Mouse (Mus musculus) stomach, embryonic 14.5 days (tissue): ENCODE data around the gene Wee1. TPM values are rescaled to one million over a fixed set of nuclear protein-coding genes. Genes with fewer than 3 reads are reported as not detected.
A peak's percentile ranks its signal among the peaks of the same experiment; 100 is the strongest.

Experiments used
- ATAC-seq: fragments of 200-750 bp; cut with Nextera tagmentation; 2 replicates; pipeline ENCODE4 v1.8.0; 2017; ENCODE audit warnings: low read depth, moderate TSS enrichment; ENCODE audit not compliant: insufficient number of reproducible peaks, insufficient read depth, low FRiP score
- H3K27ac ChIP-seq: fragments of 300-500 bp; sonication (generic); 2 replicates; pipeline ENCODE4 v1.5.1; 2014; ENCODE audit warnings: mild to moderate bottlenecking, low read length, moderate library complexity, mixed read lengths
- H3K27me3 ChIP-seq: fragments of 300-500 bp; sonication (generic); 2 replicates; pipeline ENCODE4 v1.6.1; 2014; ENCODE audit warnings: low read length, control low read depth, mixed read lengths; ENCODE audit not compliant: control insufficient read depth, insufficient read depth
- H3K36me3 ChIP-seq: fragments of 300-500 bp; sonication (generic); 2 replicates; pipeline ENCODE4 v1.6.1; 2014; ENCODE audit warnings: mild to moderate bottlenecking, control low read depth, low read length, moderate library complexity, mixed read lengths; ENCODE audit not compliant: control insufficient read depth, insufficient read depth
- H3K4me1 ChIP-seq: fragments of 300-500 bp; sonication (generic); 2 replicates; pipeline ENCODE4 v1.6.1; 2014; ENCODE audit warnings: low read length, control low read depth, mixed read lengths; ENCODE audit not compliant: control insufficient read depth, insufficient read depth
- H3K4me2 ChIP-seq: fragments of 300-500 bp; sonication (generic); replicated peaks from 2 replicates; pipeline ENCODE4 v1.6.1; 2014; ENCODE audit warnings: low read depth, low read length, control low read depth
- H3K4me3 ChIP-seq: fragments of 300-500 bp; sonication (generic); 2 replicates; pipeline ENCODE4 v1.5.1; 2014; ENCODE audit warnings: low read depth, low read length, control low read depth
- H3K9ac ChIP-seq: fragments of 300-500 bp; sonication (generic); replicated peaks from 2 replicates; pipeline ENCODE4 v1.6.1; 2014; ENCODE audit warnings: low read depth, mild to moderate bottlenecking, control low read depth, low read length, moderate library complexity, mixed read lengths
- H3K9me3 ChIP-seq: fragments of 300-500 bp; sonication (generic); 2 replicates; pipeline ENCODE4 v1.6.1; 2016; ENCODE audit warnings: low read depth, low read length, control low read depth; ENCODE audit not compliant: control insufficient read depth
- WGBS: fragments of 180-500 bp; shearing (Covaris S2); extraction: QIAGEN DNeasy Blood & Tissue Kit; methylation state at CpG from one replicate; pipeline ENCODE4 v1.1.7; 2014; 5-methylcytosine and 5-hydroxymethylcytosine counted together
- polyA plus RNA-seq: library from polyadenylated mRNA; unstranded; fragments of >200 nt; fragmentation: Nextera tagmentation; extraction: Ambion mirVana; gene quantifications from 2 replicates; pipeline ENCODE4 v1.2.1, GENCODE M21; 2014

Gene Wee1
- 38.7 and 41.2 TPM in 2 replicates for polyA plus RNA-seq

GRCm38 (mm10) chr7:110121516-110122288, at the start of gene Wee1:
Wee1 (plus strand) TSS chr7:110122046.
- H3K4me2 ChIP-seq = peak within 1 kb of the TSS; percentile 63
- ATAC-seq = peak; percentile 98

GRCm38 (mm10) chr7:110078168-110078567, 43.7 kb upstream of the Wee1 start:
- no peaks in the 10 kb centered on the region for H3K9me3 ChIP-seq
- H3K36me3 ChIP-seq = peaks cover 76% of the 10 kb centered on the region
- 94% methylated on average over 5 of the region's 5 CpGs for WGBS
- H3K27ac ChIP-seq = no peak overlapping the region
- no peak overlapping the region for H3K9ac ChIP-seq
- no peak for ATAC-seq
- H3K4me3 ChIP-seq = no peak overlapping the region
- H3K27me3 ChIP-seq = no peaks in the 10 kb centered on the region
- H3K4me2 ChIP-seq = no peak overlapping the region
- H3K4me1 ChIP-seq = no peaks in the 10 kb centered on the region

More at GRCm38 (mm10) chr7:110121516-110122288, at the start of gene Wee1:
- H3K4me3 ChIP-seq = peak within 1 kb of the TSS; percentile 97
- peak within 1 kb of the TSS; percentile 95 for H3K27ac ChIP-seq
- 0 out of 2 replicates have a peak, but pooled peaks cover 5% of the 10 kb centered on the region for H3K36me3 ChIP-seq
- H3K4me1 ChIP-seq = 0 out of 2 replicates have a peak, but pooled peaks cover 6% of the 10 kb centered on the region
- H3K9me3 ChIP-seq = no peaks in the 10 kb centered on the region
- H3K9ac ChIP-seq = peak within 1 kb of the TSS; percentile 81
- no peaks in the 10 kb centered on the region for H3K27me3 ChIP-seq
- WGBS = under 1% methylated on average over 81 of the region's 81 CpGs

GRCm38 (mm10) chr7:110083386-110084165, 38.3 kb upstream of the Wee1 start:
- no peak overlapping the region for H3K9ac ChIP-seq
- no peak for ATAC-seq
- no peak overlapping the region for H3K4me3 ChIP-seq
- H3K9me3 ChIP-seq = no peaks in the 10 kb centered on the region
- no peak overlapping the region for H3K27ac ChIP-seq
- H3K27me3 ChIP-seq = no peaks in the 10 kb centered on the region
- H3K4me2 ChIP-seq = no peak overlapping the region
- no peaks in the 10 kb centered on the region for H3K4me1 ChIP-seq
- WGBS = 68% methylated on average over 13 of the region's 13 CpGs
- peaks cover 67% of the 10 kb centered on the region for H3K36me3 ChIP-seq

GRCm38 (mm10) chr7:110085217-110085616, 36.6 kb upstream of the Wee1 start:
- H3K9ac ChIP-seq = no peak overlapping the region
- H3K4me3 ChIP-seq = no peak overlapping the region
- peaks cover 58% of the 10 kb centered on the region for H3K36me3 ChIP-seq
- no peaks in the 10 kb centered on the region for H3K27me3 ChIP-seq
- no peak for ATAC-seq
- H3K4me1 ChIP-seq = no peaks in the 10 kb centered on the region
- H3K9me3 ChIP-seq = no peaks in the 10 kb centered on the region
- H3K27ac ChIP-seq = no peak overlapping the region
- H3K4me2 ChIP-seq = no peak overlapping the region

GRCm38 (mm10) chr7:110087914-110088313, 33.9 kb upstream of the Wee1 start:
- peaks cover 60% of the 10 kb centered on the region for H3K36me3 ChIP-seq
- peak overlapping the region; percentile 46; the same call in 1 of the 2 replicates for H3K27ac ChIP-seq
- no peak overlapping the region for H3K9ac ChIP-seq
- no peaks in the 10 kb centered on the region for H3K27me3 ChIP-seq
- H3K4me1 ChIP-seq = no peaks in the 10 kb centered on the region
- H3K4me2 ChIP-seq = 0 out of 2 replicates have a peak overlapping the region, but pooled peaks have one; percentile 4
- ATAC-seq = peak; percentile 94
- no peak overlapping the region for H3K4me3 ChIP-seq
- H3K9me3 ChIP-seq = no peaks in the 10 kb centered on the region
- 70% methylated on average over 4 of the region's 4 CpGs for WGBS

GRCm38 (mm10) chr7:110091670-110092069, 30.2 kb upstream of the Wee1 start:
- Histone ChIP-seq H3K4me3 (no peak overlapping the region), H3K4me1 (no peaks in the 10 kb centered on the region), H3K27ac (no peak overlapping the region), H3K36me3 (peaks cover 60% of the 10 kb centered on the region), H3K27me3 (no peaks in the 10 kb centered on the region), H3K4me2 (no peak overlapping the region), H3K9ac (no peak overlapping the region), H3K9me3 (no peaks in the 10 kb centered on the region)
- WGBS = 80% methylated on average over 7 of the region's 7 CpGs
- ATAC-seq = no peak

- Histone ChIP-seq H3K27ac (no peak overlapping the region), H3K4me1 (no peaks in the 10 kb centered on the region)
- WGBS = 78% methylated on average over 4 of the region's 4 CpGs
Observed at GRCm38 (mm10) chr7:110096332-110096731, 25.5 kb upstream of the Wee1 start.

GRCm38 (mm10) chr7:110097106-110097793, 24.6 kb upstream of the Wee1 start:
- Histone ChIP-seq H3K4me2 (no peak overlapping the region), H3K9me3 (no peaks in the 10 kb centered on the region), H3K27me3 (no peaks in the 10 kb centered on the region), H3K4me1 (no peaks in the 10 kb centered on the region), H3K36me3 (peaks cover 33% of the 10 kb centered on the region), H3K4me3 (no peak overlapping the region), H3K9ac (no peak overlapping the region), H3K27ac (peak overlapping the region; percentile 52; the same call in 1 of the 2 replicates)
- ATAC-seq = peak; percentile 89
- 46% methylated on average over 7 of the region's 7 CpGs for WGBS

More at GRCm38 (mm10) chr7:110096332-110096731, 25.5 kb upstream of the Wee1 start:
- peaks cover 42% of the 10 kb centered on the region for H3K36me3 ChIP-seq
- no peak for ATAC-seq
- no peaks in the 10 kb centered on the region for H3K9me3 ChIP-seq
- no peak overlapping the region for H3K4me2 ChIP-seq
- H3K9ac ChIP-seq = no peak overlapping the region
- no peaks in the 10 kb centered on the region for H3K27me3 ChIP-seq
- H3K4me3 ChIP-seq = no peak overlapping the region
